Mouse (Mus musculus) heart, embryonic 12.5 days (tissue): ENCODE measurements around the gene Olfr479. TPM values are rescaled to one million over a fixed set of nuclear protein-coding genes. Genes with fewer than 3 reads are reported as not detected.
"Not testable (repeated sequence)": the region's sequence is repeated elsewhere in the genome, so short reads cannot be mapped to it uniquely, and the experiment has no call there.

Experiments
- ATAC-seq: fragments of 200-750 bp; cut with Nextera tagmentation; 2 replicates; pipeline ENCODE4 v1.8.0; 2017; ENCODE audit warnings: moderate TSS enrichment, moderate library complexity; ENCODE audit not compliant: insufficient number of reproducible peaks, low FRiP score
- H3K27ac ChIP-seq: fragments of 300-500 bp; sonication (generic); 2 replicates; pipeline ENCODE4 v1.5.1; 2016; ENCODE audit warnings: mild to moderate bottlenecking, moderate library complexity; ENCODE audit not compliant: poor library complexity, severe bottlenecking
- H3K27me3 ChIP-seq: fragments of 300-500 bp; sonication (generic); replicated peaks from 2 replicates; pipeline ENCODE4 v1.6.1; 2016; ENCODE audit warnings: mild to moderate bottlenecking, moderate library complexity
- H3K36me3 ChIP-seq: fragments of 300-500 bp; sonication (generic); 2 replicates; pipeline ENCODE4 v1.6.1; 2016; ENCODE audit warnings: mild to moderate bottlenecking, moderate library complexity
- H3K4me1 ChIP-seq: fragments of 300-500 bp; sonication (generic); replicated peaks from 2 replicates; pipeline ENCODE4 v1.6.1; 2016; ENCODE audit warnings: mild to moderate bottlenecking
- H3K4me2 ChIP-seq: fragments of 300-500 bp; sonication (generic); 2 replicates; pipeline ENCODE4 v1.6.1; 2016; ENCODE audit warnings: mild to moderate bottlenecking, moderate library complexity
- H3K4me3 ChIP-seq: fragments of 300-500 bp; sonication (generic); 2 replicates; pipeline ENCODE4 v1.5.1; 2016; ENCODE audit warnings: mild to moderate bottlenecking
- H3K9ac ChIP-seq: fragments of 300-500 bp; sonication (generic); 2 replicates; pipeline ENCODE4 v1.6.1; 2016; ENCODE audit warnings: mild to moderate bottlenecking, moderate library complexity
- H3K9me3 ChIP-seq: fragments of 300-500 bp; sonication (generic); replicated peaks from 2 replicates; pipeline ENCODE4 v1.6.1; 2016; ENCODE audit warnings: mild to moderate bottlenecking, moderate library complexity
- WGBS: fragments of 180-500 bp; shearing (Covaris S2); methylation state at CpG from one replicate; pipeline ENCODE4 v1.1.7; 2016; 5-methylcytosine and 5-hydroxymethylcytosine counted together
- polyA plus RNA-seq: library from polyadenylated mRNA; unstranded; fragments of >200 nt; fragmentation: Nextera tagmentation; extraction: Ambion mirVana; gene quantifications from 2 replicates; pipeline ENCODE4 v1.2.1, GENCODE M21; 2016

Olfr479 gene
- polyA plus RNA-seq, result not detected in 2 replicates

DNA sequence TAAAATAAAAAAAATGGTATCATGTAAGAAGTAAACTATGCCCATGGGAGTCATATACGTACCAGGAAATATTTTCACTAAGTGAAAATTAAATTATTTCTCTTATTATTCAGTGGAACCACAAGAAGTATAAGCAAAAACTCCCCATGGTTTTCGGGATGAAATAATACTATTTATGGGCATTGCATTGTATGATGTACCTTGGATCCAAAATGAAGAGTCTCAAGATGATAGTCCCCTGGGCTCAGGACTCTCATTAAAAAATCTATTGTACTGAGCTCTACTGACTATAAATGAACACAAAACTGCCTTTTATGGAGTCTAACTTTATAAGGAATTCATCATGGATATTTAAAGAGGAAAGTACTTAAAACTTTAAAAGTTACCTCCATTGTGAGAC lies at the start of gene Olfr479:
Gene Olfr479, plus strand, starts transcription at position 301 of the 400 bp plus-strand sequence.
- 78% methylated on average over 2 of the region's 2 CpGs for WGBS
- Histone ChIP-seq H3K4me2 (no peak within 1 kb of the TSS), H3K9me3 (no peaks in the 10 kb centered on the region), H3K27ac (no peak within 1 kb of the TSS), H3K36me3 (no peaks in the 10 kb centered on the region), H3K9ac (no peak within 1 kb of the TSS), H3K4me3 (no peak within 1 kb of the TSS), H3K4me1 (no peaks in the 10 kb centered on the region), H3K27me3 (no peaks in the 10 kb centered on the region)
- no peak for ATAC-seq

DNA sequence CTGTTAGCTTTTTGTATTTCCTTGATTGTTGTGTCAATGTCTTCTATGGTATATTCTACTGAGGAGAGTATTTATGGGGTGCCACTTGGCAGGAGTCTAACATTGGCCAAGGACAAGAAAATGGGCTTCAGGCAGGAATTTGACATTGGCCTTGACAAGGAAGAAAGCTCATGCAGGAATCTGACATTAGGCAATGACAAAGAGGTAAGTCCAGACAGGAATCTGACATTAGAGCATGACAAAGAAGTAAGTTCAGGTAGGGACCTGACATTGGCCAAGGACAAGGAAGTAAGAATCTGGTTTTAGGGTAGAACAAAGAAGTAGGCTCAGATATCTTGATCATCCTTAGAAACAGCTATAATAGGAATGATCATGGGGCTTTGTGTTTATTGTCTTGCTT lies 36.2 kb upstream of the Olfr479 start:
- not testable (repeated sequence) for ATAC-seq, H3K4me1 ChIP-seq, H3K9me3 ChIP-seq, H3K27ac ChIP-seq, H3K4me2 ChIP-seq, H3K4me3 ChIP-seq, H3K36me3 ChIP-seq, H3K27me3 ChIP-seq, H3K9ac ChIP-seq

DNA sequence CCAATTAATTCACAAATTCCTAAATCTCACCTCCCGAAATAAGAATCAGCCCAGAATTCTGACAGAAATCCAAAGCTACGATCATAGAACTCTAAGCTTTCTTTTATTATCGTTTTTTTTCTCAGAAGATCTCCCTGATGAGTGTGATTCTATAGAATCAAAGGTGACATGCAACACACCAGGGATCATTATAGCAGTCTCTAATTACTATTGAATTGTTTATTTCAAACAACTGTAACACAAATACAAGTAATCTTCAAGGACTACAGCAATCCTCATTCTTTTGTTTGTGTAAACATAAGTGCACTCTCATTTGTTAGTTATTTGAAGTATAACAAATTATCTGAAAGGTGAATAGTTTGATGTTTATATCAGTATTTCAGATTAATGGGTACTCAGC lies 16.6 kb upstream of the Olfr479 start, which contains the start of gene Olfr478:
Gene Olfr478, minus strand, starts transcription at position 101 of the 400 bp plus-strand sequence.
- 62% methylated on average over 3 of the region's 3 CpGs for WGBS
- ATAC-seq, result no peak
- Histone ChIP-seq H3K4me1 (no peaks in the 10 kb centered on the region), H3K4me2 (no peak within 1 kb of the TSS), H3K9ac (no peak within 1 kb of the TSS), H3K4me3 (no peak within 1 kb of the TSS), H3K27ac (no peak within 1 kb of the TSS), H3K9me3 (peaks cover 14% of the 10 kb centered on the region; the same call in 1 of the 2 replicates), H3K27me3 (no peaks in the 10 kb centered on the region), H3K36me3 (no peaks in the 10 kb centered on the region)

DNA sequence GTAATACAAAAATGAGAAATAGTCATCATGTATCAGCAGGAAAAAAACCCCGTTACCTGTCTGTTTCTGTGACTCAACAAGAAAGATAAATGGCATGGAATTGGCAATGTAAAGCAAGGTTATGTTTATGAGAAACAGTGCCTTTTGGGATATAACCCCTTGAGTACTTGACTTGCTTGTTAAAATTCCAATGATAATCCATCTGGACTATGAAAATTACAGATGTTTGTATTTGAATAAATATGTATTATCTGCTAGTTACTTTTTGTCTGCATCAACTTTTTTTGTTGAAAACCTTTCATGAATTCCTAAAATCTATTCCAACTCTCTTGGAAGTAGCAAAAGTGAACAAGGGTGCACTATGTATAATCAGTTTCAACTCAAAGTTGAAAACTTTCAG lies 16.8 kb downstream of the Olfr479 start, which contains the start of gene Olfr480:
Gene Olfr480, minus strand, starts transcription at position 101 of the 400 bp plus-strand sequence.
- Histone ChIP-seq H3K9ac (no peak within 1 kb of the TSS), H3K4me1 (no peaks in the 10 kb centered on the region), H3K36me3 (no peaks in the 10 kb centered on the region), H3K9me3 (peaks cover 9% of the 10 kb centered on the region), H3K27me3 (no peaks in the 10 kb centered on the region), H3K4me3 (no peak within 1 kb of the TSS), H3K4me2 (no peak within 1 kb of the TSS), H3K27ac (no peak within 1 kb of the TSS)
- no peak for ATAC-seq
- WGBS, result 78% methylated on average over 1 of the region's 1 CpGs

DNA sequence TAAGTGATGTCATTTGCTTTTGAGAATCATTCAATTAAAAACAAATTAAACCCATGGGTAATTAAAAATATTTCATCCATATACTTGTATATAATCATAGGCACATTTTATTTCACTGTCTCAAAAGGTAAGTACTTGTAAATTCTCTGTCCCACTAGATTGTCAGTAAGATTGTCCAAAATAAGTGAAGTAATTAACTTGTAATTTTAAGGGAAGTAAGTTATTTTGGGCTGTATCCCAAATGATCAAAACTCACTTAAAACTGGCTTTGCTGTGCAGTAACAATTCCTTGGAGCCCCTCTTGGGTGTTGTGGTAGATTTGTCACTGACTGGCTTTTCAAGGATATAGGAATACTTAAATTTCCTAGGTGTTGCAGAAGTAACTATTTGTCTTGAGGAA lies 29.1 kb downstream of the Olfr479 start, which contains the start of gene Olfr481:
Gene Olfr481, plus strand, starts transcription at position 301 of the 400 bp plus-strand sequence.
- no peaks in the 10 kb centered on the region for H3K36me3 ChIP-seq
- no peaks in the 10 kb centered on the region for H3K27me3 ChIP-seq
- no peak within 1 kb of the TSS for H3K4me2 ChIP-seq
- no peak within 1 kb of the TSS for H3K4me3 ChIP-seq
- H3K27ac ChIP-seq, result no peak within 1 kb of the TSS
- peaks cover 3% of the 10 kb centered on the region; the same call in 1 of the 2 replicates for H3K9me3 ChIP-seq
- ATAC-seq, result no peak
- H3K9ac ChIP-seq, result no peak within 1 kb of the TSS
- no peaks in the 10 kb centered on the region for H3K4me1 ChIP-seq

DNA sequence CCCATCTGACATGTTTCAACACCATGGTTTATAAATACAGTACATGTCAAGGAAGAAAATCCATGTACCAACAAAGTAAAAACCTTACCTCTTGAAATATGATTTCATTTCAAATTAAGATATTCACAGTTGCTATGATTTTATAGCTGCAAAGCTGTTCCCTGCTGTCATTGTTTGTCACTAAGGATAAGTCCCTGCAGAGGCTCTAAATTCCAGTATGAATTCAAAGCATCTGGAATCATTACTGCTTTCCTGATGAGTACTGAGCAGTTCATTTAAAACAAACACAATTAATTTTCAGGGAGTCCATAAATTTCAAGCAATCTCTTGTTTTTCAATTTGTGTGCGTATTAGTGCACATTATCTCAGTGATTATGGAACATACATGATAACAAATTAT lies 47.0 kb downstream of the Olfr479 start, which contains the start of gene Olfr482:
Gene Olfr482, minus strand, starts transcription at position 101 of the 400 bp plus-strand sequence.
- H3K27ac ChIP-seq, result no peak within 1 kb of the TSS
- WGBS, result 67% methylated on average over 1 of the region's 1 CpGs
- no peak within 1 kb of the TSS for H3K9ac ChIP-seq
- H3K9me3 ChIP-seq, result no peaks in the 10 kb centered on the region
- H3K4me1 ChIP-seq, result no peaks in the 10 kb centered on the region
- no peak within 1 kb of the TSS for H3K4me3 ChIP-seq
- ATAC-seq, result no peak
- no peaks in the 10 kb centered on the region for H3K36me3 ChIP-seq
- no peak within 1 kb of the TSS for H3K4me2 ChIP-seq
- H3K27me3 ChIP-seq, result no peaks in the 10 kb centered on the region

DNA sequence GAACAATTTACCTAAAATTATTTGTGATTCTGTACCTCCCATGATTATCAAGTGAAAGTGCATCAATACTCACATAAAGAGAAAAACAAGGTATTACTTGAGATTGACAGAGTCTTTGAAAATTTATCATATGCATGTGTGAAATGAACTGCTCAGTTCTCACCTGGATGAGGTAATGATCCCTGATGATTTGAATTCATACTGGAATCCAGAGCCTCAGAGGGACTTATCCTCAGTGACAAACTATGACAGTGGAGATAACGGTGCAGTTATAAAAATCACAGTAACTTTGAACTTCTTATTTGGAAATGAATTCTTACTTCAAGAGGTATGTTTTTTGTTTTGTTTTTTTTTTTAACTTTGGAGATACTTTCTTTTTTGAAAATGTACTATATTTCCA lies 50.1 kb downstream of the Olfr479 start, which contains the start of gene Olfr483:
Gene Olfr483, plus strand, starts transcription at position 301 of the 400 bp plus-strand sequence.
- no peak for ATAC-seq
- H3K9me3 ChIP-seq, result no peaks in the 10 kb centered on the region
- H3K27me3 ChIP-seq, result no peaks in the 10 kb centered on the region
- no peak within 1 kb of the TSS for H3K27ac ChIP-seq
- no peaks in the 10 kb centered on the region for H3K36me3 ChIP-seq
- H3K9ac ChIP-seq, result no peak within 1 kb of the TSS
- no peak within 1 kb of the TSS for H3K4me2 ChIP-seq
- no peaks in the 10 kb centered on the region for H3K4me1 ChIP-seq
- WGBS, result 63% methylated on average over 1 of the region's 1 CpGs
- H3K4me3 ChIP-seq, result no peak within 1 kb of the TSS

Other genes starting within 250 kb of the Olfr479 start
- not detected in 2 replicates for gene Ovch2, start 249.5 kb upstream of the Olfr479 start, polyA plus RNA-seq
- not detected in 2 replicates for gene Olfr467, start 238.4 kb upstream of the Olfr479 start, polyA plus RNA-seq
- gene Olfr469, start 225.2 kb upstream of the Olfr479 start, polyA plus RNA-seq, result not detected in 2 replicates
- not detected in 2 replicates for gene Olfr470, start 203.2 kb upstream of the Olfr479 start, polyA plus RNA-seq
- gene Olfr472, start 152.8 kb upstream of the Olfr479 start, polyA plus RNA-seq, result not detected in 2 replicates
- not detected in 2 replicates for gene Olfr473, start 120.2 kb upstream of the Olfr479 start, polyA plus RNA-seq
- gene Olfr474, start 96.0 kb upstream of the Olfr479 start, polyA plus RNA-seq, result not detected in 2 replicates
- not detected in 2 replicates for gene Olfr476, start 85.9 kb upstream of the Olfr479 start, polyA plus RNA-seq
- gene Olfr477, start 64.0 kb upstream of the Olfr479 start, polyA plus RNA-seq, result not detected in 2 replicates
- gene Olfr478, start 16.7 kb upstream of the Olfr479 start, polyA plus RNA-seq, result not detected in 2 replicates
- gene Olfr480, start 16.7 kb downstream of the Olfr479 start, polyA plus RNA-seq, result not detected in 2 replicates
- gene Olfr481, start 29.2 kb downstream of the Olfr479 start, polyA plus RNA-seq, result not detected in 2 replicates
- gene Olfr482, start 46.9 kb downstream of the Olfr479 start, polyA plus RNA-seq, result not detected in 2 replicates
- gene Olfr483, start 50.2 kb downstream of the Olfr479 start, polyA plus RNA-seq, result not detected in 2 replicates
- gene Olfr484, start 76.8 kb downstream of the Olfr479 start, polyA plus RNA-seq, result not detected in 2 replicates
- not detected in 2 replicates for gene Olfr485, start 109.2 kb downstream of the Olfr479 start, polyA plus RNA-seq
- not detected in 2 replicates for gene Olfr486, start 122.0 kb downstream of the Olfr479 start, polyA plus RNA-seq
- not detected in 2 replicates for gene Olfr487, start 163.9 kb downstream of the Olfr479 start, polyA plus RNA-seq
- gene Olfr488, start 207.7 kb downstream of the Olfr479 start, polyA plus RNA-seq, result not detected in 2 replicates
- not detected in 2 replicates for gene Olfr490, start 238.2 kb downstream of the Olfr479 start, polyA plus RNA-seq